Mouse (Mus musculus) G1E (cell line): ENCODE results near the gene 1810010D01Rik. TPM values are rescaled to one million over a fixed set of nuclear protein-coding genes. Genes with fewer than 3 reads are reported as not detected.

Experiments used
- ATAC-seq: 2 replicates; pipeline ENCODE4 v1.8.0; 2016; ENCODE audit warnings: mild to moderate bottlenecking; ENCODE audit not compliant: insufficient number of reproducible peaks, poor library complexity, low FRiP score, severe bottlenecking; ENCODE audit errors: extremely low read depth
- DNase-seq: peaks from one replicate; pipeline ENCODE4 v3.0.0; 2012; ENCODE audit warnings: low spot score
- H3K27me3 ChIP-seq: 2 replicates; pipeline ENCODE4 v1.6.1; 2012; ENCODE audit warnings: mild to moderate bottlenecking, low read length, inconsistent platforms; ENCODE audit not compliant: insufficient read depth
- H3K36me3 ChIP-seq: replicated peaks from 2 replicates; pipeline ENCODE3; 2012; ENCODE audit warnings: mild to moderate bottlenecking, inconsistent platforms
- H3K4me1 ChIP-seq: 2 replicates; pipeline ENCODE4 v1.6.1; 2012; ENCODE audit warnings: low read depth, low read length, inconsistent platforms, mixed read lengths; ENCODE audit not compliant: insufficient read depth
- H3K4me3 ChIP-seq: 2 replicates; pipeline ENCODE4 v1.5.1; 2012; ENCODE audit warnings: low read depth, mild to moderate bottlenecking, inconsistent platforms, low read length, moderate library complexity, mixed read lengths
- H3K9me3 ChIP-seq: replicated peaks from 2 replicates; pipeline ENCODE4 v1.6.1; 2012; ENCODE audit warnings: inconsistent platforms
- CTCF ChIP-seq: IDR thresholded peaks from 2 replicates; pipeline ENCODE4 v1.5.1; 2012; ENCODE audit warnings: low read depth, low read length, inconsistent platforms, mixed read lengths
- GATA1 ChIP-seq: IDR thresholded peaks from 2 replicates; pipeline ENCODE4 v1.6.1; 2012; ENCODE audit warnings: borderline replicate concordance, low read length, inconsistent platforms, mixed read lengths
- GATA2 ChIP-seq: IDR thresholded peaks from 2 replicates; pipeline ENCODE4 v1.6.1; 2012; ENCODE audit warnings: low read depth, low read length, inconsistent platforms, borderline replicate concordance
- POLR2AphosphoS5 ChIP-seq: IDR thresholded peaks from 2 replicates; pipeline ENCODE4 v1.6.1; 2012; ENCODE audit warnings: low read depth, low read length, inconsistent platforms; ENCODE audit not compliant: insufficient replicate concordance
- TAL1 ChIP-seq: conservative IDR thresholded peaks from 2 replicates; pipeline ENCODE4 v1.6.1; 2012; ENCODE audit warnings: low read depth, low read length, inconsistent platforms, mixed read lengths
- polyA plus RNA-seq: library from polyadenylated mRNA; stranded (reverse); fragments of >175 nt; gene quantifications from 2 replicates; pipeline ENCODE4 v1.2.3, GENCODE M21; 2012
- total RNA-seq, 2 experiments: library from RNA; stranded (forward) in 1 of 2; stranded (reverse) in 1 of 2; fragments of 200-1000 nt in 1 of 2; fragments of >200 nt in 1 of 2; fragmentation: Nextera tagmentation in 1 of 2; gene quantifications; 2 replicates each; pipeline ENCODE4 v1.2.3; 2014 to 2017

1810010D01Rik gene
- total and polyA plus RNA-seq, 3 experiments: not detected

DNA sequence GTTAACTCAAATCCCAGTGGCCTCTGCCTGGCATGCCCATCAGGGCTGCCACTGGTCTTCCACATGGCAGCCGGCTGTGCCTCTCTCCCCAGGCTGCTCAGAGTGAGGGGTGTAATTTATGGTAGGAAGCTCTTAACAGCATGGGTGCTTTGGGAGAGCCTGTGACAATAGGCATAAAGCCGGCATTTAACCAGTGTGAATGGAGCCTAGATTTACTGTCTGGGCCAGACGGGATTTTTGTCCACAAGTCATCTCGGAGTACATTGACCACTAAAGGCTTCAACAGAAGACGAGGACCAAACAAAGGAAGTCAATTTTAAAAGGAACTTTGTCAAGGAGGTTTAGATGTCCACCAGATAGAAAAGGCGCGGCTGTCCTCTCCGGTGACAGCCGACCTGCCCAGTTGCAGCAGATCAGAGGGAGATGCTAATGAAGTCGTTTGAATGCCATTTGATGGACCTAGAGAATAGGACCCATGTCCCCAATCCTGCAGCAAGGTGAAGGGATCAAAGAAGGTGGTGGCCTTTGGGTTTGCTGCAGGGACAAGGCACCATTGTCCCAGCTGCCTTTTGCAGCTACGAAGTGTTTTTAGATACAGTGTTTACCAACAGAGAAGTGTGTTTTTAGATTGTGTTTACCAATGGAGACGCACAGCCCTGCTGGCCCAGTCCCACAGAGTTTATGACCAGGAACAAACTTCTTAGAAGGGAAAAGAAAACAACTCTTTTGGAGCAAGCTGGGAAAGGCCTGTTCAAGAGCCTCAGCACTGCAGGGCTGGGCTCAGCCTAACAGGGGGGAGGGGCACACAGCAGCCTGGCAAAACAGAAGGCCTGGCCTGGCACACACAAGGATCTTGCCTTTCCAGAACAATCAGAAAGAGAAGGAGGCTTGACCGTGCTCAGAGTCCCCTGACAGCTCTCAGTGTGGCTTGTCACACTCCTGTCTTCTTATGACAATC lies 48.4 kb downstream of the 1810010D01Rik start:
- DNase-seq (no peak), ATAC-seq (no peak)
- Histone ChIP-seq H3K4me1 (no peaks in the 10 kb centered on the region), H3K27me3 (peaks cover 2% of the 10 kb centered on the region; the same call in 1 of the 2 replicates), H3K4me3 (no peak overlapping the region), H3K36me3 (no peaks in the 10 kb centered on the region), H3K9me3 (no peaks in the 10 kb centered on the region)
- no peak for TF ChIP-seq GATA1
- TF ChIP-seq TAL1: no peak
- TF ChIP-seq CTCF: no peak
- no peak for TF ChIP-seq POLR2AphosphoS5
- no peak for TF ChIP-seq GATA2

Other genes with a start within 250 kb of the 1810010D01Rik start
- 2.6 and 6.9 TPM in 2 replicates for gene Tpcn2, start 75.9 kb upstream of the 1810010D01Rik start, total RNA-seq (2014; fragmentation: Nextera tagmentation)
- 4.2 TPM in 2 replicates for gene Tpcn2, start 75.9 kb upstream of the 1810010D01Rik start, total RNA-seq (2017)
- 2.4 and 3.0 TPM in 2 replicates for gene Tpcn2, start 75.9 kb upstream of the 1810010D01Rik start, polyA plus RNA-seq
- not detected in 2 replicates for gene Mrgprf, start 92.7 kb upstream of the 1810010D01Rik start, total RNA-seq (2014; fragmentation: Nextera tagmentation)
- 0.06 and 0.11 TPM in 2 replicates for gene Mrgprf, start 92.7 kb upstream of the 1810010D01Rik start, total RNA-seq (2017)
- gene Mrgprf, start 92.7 kb upstream of the 1810010D01Rik start, polyA plus RNA-seq: not detected in 2 replicates
- not detected in 2 replicates for gene Mrgprd, start 106.7 kb upstream of the 1810010D01Rik start, total RNA-seq (2014; fragmentation: Nextera tagmentation)
- gene Mrgprd, start 106.7 kb upstream of the 1810010D01Rik start, total RNA-seq (2017): 0.06 and 0.11 TPM in 2 replicates
- not detected in 2 replicates for gene Mrgprd, start 106.7 kb upstream of the 1810010D01Rik start, polyA plus RNA-seq